Mouse (Mus musculus) liver, embryonic 11.5 days (tissue): ENCODE data around the gene Cog4. TPM values are rescaled to one million over a fixed set of nuclear protein-coding genes. Genes with fewer than 3 reads are reported as not detected.
"Not testable (repeated sequence)": the region's sequence is repeated elsewhere in the genome, so short reads cannot be mapped to it uniquely, and the experiment has no call there.

Experiments used
- ATAC-seq: fragments of 200-750 bp; cut with Nextera tagmentation; replicated peaks from 2 replicates; pipeline ENCODE4 v1.8.0; 2017; ENCODE audit warnings: moderate number of reproducible peaks, mild to moderate bottlenecking, moderate TSS enrichment, moderate library complexity; ENCODE audit not compliant: low FRiP score
- DNase-seq: peaks from one replicate; pipeline ENCODE4 v3.0.0-alpha.2; 2017; ENCODE audit warnings: low spot score
- H3K27ac ChIP-seq: fragments of 300-500 bp; sonication (generic); 2 replicates; pipeline ENCODE4 v1.5.1; 2014; ENCODE audit warnings: mild to moderate bottlenecking, low read depth, low read length, control low read depth
- H3K27me3 ChIP-seq: fragments of 300-500 bp; sonication (generic); replicated peaks from 2 replicates; pipeline ENCODE4 v1.6.1; 2014; ENCODE audit warnings: low read length, mixed read lengths; ENCODE audit not compliant: control insufficient read depth, insufficient read depth
- H3K36me3 ChIP-seq: fragments of 300-500 bp; sonication (generic); 2 replicates; pipeline ENCODE4 v1.6.1; 2014; ENCODE audit warnings: mild to moderate bottlenecking, low read length, moderate library complexity, mixed read lengths; ENCODE audit not compliant: control insufficient read depth, insufficient read depth
- H3K4me1 ChIP-seq: fragments of 300-500 bp; sonication (generic); replicated peaks from 2 replicates; pipeline ENCODE4 v1.6.1; 2014; ENCODE audit warnings: low read length, mixed read lengths; ENCODE audit not compliant: control insufficient read depth, insufficient read depth
- H3K4me2 ChIP-seq: fragments of 300-500 bp; sonication (generic); 2 replicates; pipeline ENCODE4 v1.6.1; 2014; ENCODE audit warnings: mild to moderate bottlenecking, control low read depth, moderate library complexity
- H3K4me3 ChIP-seq: fragments of 300-500 bp; sonication (generic); 2 replicates; pipeline ENCODE4 v1.5.1; 2014; ENCODE audit warnings: low read depth, low read length, control low read depth
- H3K9ac ChIP-seq: fragments of 300-500 bp; sonication (generic); 2 replicates; pipeline ENCODE4 v1.6.1; 2014; ENCODE audit warnings: low read depth, low read length, control low read depth
- H3K9me3 ChIP-seq: fragments of 300-500 bp; sonication (generic); 2 replicates; pipeline ENCODE4 v1.6.1; 2016; ENCODE audit warnings: low read length, inconsistent platforms, mixed read lengths; ENCODE audit not compliant: control insufficient read depth
- WGBS: fragments of 180-500 bp; shearing (Covaris S2); extraction: QIAGEN DNeasy Blood & Tissue Kit; methylation state at CpG from one replicate; pipeline ENCODE4 v1.1.7; 2014; 5-methylcytosine and 5-hydroxymethylcytosine counted together
- polyA plus RNA-seq: library from polyadenylated mRNA; unstranded; fragments of >200 nt; fragmentation: Nextera tagmentation; extraction: Ambion mirVana; gene quantifications from 2 replicates; pipeline ENCODE4 v1.2.1, GENCODE M21; 2014

Cog4 gene
- polyA plus RNA-seq, 1 experiment from 2014 or later, result 51.4 TPM

GRCm38 (mm10) chr8:110906682-110907081 is 60.3 kb downstream of the Cog4 start:
- WGBS, result 92% methylated on average over 1 of the region's 1 CpGs
- ATAC-seq, result no peak

GRCm38 (mm10) chr8:110909850-110910249 is 63.5 kb downstream of the Cog4 start:
- H3K4me3 ChIP-seq, H3K27ac ChIP-seq, H3K9me3 ChIP-seq, H3K4me2 ChIP-seq, H3K36me3 ChIP-seq, ATAC-seq, H3K4me1 ChIP-seq, DNase-seq, H3K9ac ChIP-seq, H3K27me3 ChIP-seq: not testable (repeated sequence)

More at GRCm38 (mm10) chr8:110906682-110907081, 60.3 kb downstream of the Cog4 start:
- Histone ChIP-seq H3K27me3 (no peaks in the 10 kb centered on the region), H3K36me3 (no peaks in the 10 kb centered on the region), H3K4me1 (0 out of 2 replicates have a peak, but pooled peaks cover under 1% of the 10 kb centered on the region), H3K4me3 (no peak overlapping the region), H3K9ac (no peak overlapping the region), H3K4me2 (no peak overlapping the region), H3K27ac (no peak overlapping the region), H3K9me3 (no peaks in the 10 kb centered on the region)
- DNase-seq, result no peak

- H3K27me3 ChIP-seq, result no peaks in the 10 kb centered on the region
- 61% methylated on average over 15 of the region's 15 CpGs for WGBS
These were observed 65.5 kb downstream of the Cog4 start for GRCm38 (mm10) chr8:110911576-110912570.

GRCm38 (mm10) chr8:110917415-110917814 is 71.0 kb downstream of the Cog4 start:
- no peak overlapping the region for H3K27ac ChIP-seq
- WGBS, result 85% methylated on average over 2 of the region's 2 CpGs
- no peak for ATAC-seq

More at GRCm38 (mm10) chr8:110911576-110912570, 65.5 kb downstream of the Cog4 start:
- H3K4me3 ChIP-seq, result no peak overlapping the region
- 0 out of 2 replicates have a peak, but pooled peaks cover 5% of the 10 kb centered on the region for H3K4me1 ChIP-seq
- peak overlapping the region; percentile 1; the same call in 1 of the 2 replicates for H3K4me2 ChIP-seq
- H3K9ac ChIP-seq, result no peak overlapping the region
- H3K27ac ChIP-seq, result no peak overlapping the region
- ATAC-seq (peak; percentile 85), DNase-seq (no peak)
- H3K9me3 ChIP-seq, result no peaks in the 10 kb centered on the region
- no peaks in the 10 kb centered on the region for H3K36me3 ChIP-seq

GRCm38 (mm10) chr8:110918027-110918426 is 71.6 kb downstream of the Cog4 start:
- no peak overlapping the region for H3K4me2 ChIP-seq
- DNase-seq (no peak), ATAC-seq (no peak)
- no peak overlapping the region for H3K27ac ChIP-seq
- H3K9ac ChIP-seq, result no peak overlapping the region
- WGBS, result 86% methylated on average over 11 of the region's 11 CpGs
- H3K36me3 ChIP-seq, result no peaks in the 10 kb centered on the region
- H3K27me3 ChIP-seq, result no peaks in the 10 kb centered on the region
- no peak overlapping the region for H3K4me3 ChIP-seq
- peaks cover 23% of the 10 kb centered on the region for H3K4me1 ChIP-seq
- H3K9me3 ChIP-seq, result no peaks in the 10 kb centered on the region

More at GRCm38 (mm10) chr8:110917415-110917814, 71.0 kb downstream of the Cog4 start:
- no peak for DNase-seq
- no peaks in the 10 kb centered on the region for H3K36me3 ChIP-seq
- H3K4me1 ChIP-seq, result peaks cover 19% of the 10 kb centered on the region
- no peaks in the 10 kb centered on the region for H3K9me3 ChIP-seq
- no peak overlapping the region for H3K4me3 ChIP-seq
- no peak overlapping the region for H3K9ac ChIP-seq
- H3K4me2 ChIP-seq, result no peak overlapping the region
- no peaks in the 10 kb centered on the region for H3K27me3 ChIP-seq

GRCm38 (mm10) chr8:110918460-110918859 is 72.1 kb downstream of the Cog4 start:
- ATAC-seq (no peak), DNase-seq (no peak)
- 63% methylated on average over 8 of the region's 8 CpGs for WGBS
- Histone ChIP-seq H3K4me1 (peaks cover 25% of the 10 kb centered on the region), H3K4me3 (no peak overlapping the region), H3K9ac (no peak overlapping the region), H3K4me2 (no peak overlapping the region), H3K9me3 (no peaks in the 10 kb centered on the region), H3K27ac (no peak overlapping the region), H3K27me3 (no peaks in the 10 kb centered on the region), H3K36me3 (no peaks in the 10 kb centered on the region)

GRCm38 (mm10) chr8:110919341-110920031 is 73.1 kb downstream of the Cog4 start, which contains the start of gene St3gal2:
St3gal2 (plus strand) TSS chr8:110919922.
- H3K36me3 ChIP-seq, result no peaks in the 10 kb centered on the region
- H3K27ac ChIP-seq, result peak within 1 kb of the TSS; percentile 95
- peak within 1 kb of the TSS; percentile 95 for H3K4me2 ChIP-seq
- peak within 1 kb of the TSS; percentile 94 for H3K4me3 ChIP-seq
- H3K9ac ChIP-seq, result peak within 1 kb of the TSS; percentile 94
- H3K27me3 ChIP-seq, result no peaks in the 10 kb centered on the region
- no peaks in the 10 kb centered on the region for H3K9me3 ChIP-seq
- DNase-seq (peak; percentile 86), ATAC-seq (peak; percentile 90)
- WGBS, result 3% methylated on average over 13 of the region's 36 CpGs
- peaks cover 32% of the 10 kb centered on the region for H3K4me1 ChIP-seq

GRCm38 (mm10) chr8:110920032-110920772 is 73.8 kb downstream of the Cog4 start:
- ATAC-seq, result no peak; the same call in none of the 2 replicates
- Histone ChIP-seq H3K4me2 (peak overlapping the region; percentile 95), H3K27ac (peak overlapping the region; percentile 95), H3K4me1 (peaks cover 35% of the 10 kb centered on the region), H3K36me3 (no peaks in the 10 kb centered on the region), H3K27me3 (no peaks in the 10 kb centered on the region), H3K9ac (peak overlapping the region; percentile 94), H3K9me3 (no peaks in the 10 kb centered on the region), H3K4me3 (peak overlapping the region; percentile 94)
- no peak for DNase-seq
- 3% methylated on average over 26 of the region's 37 CpGs for WGBS
